Mouse (Mus musculus) gastrocnemius, postnatal 25 days (tissue): ENCODE measurements around the gene Wipf2. TPM values are rescaled to one million over a fixed set of nuclear protein-coding genes. Genes with fewer than 3 reads are reported as not detected.
A peak's percentile ranks its signal among the peaks of the same experiment; 100 is the strongest.

ENCODE experiments used
- DNase-seq: peaks from one replicate; pipeline ENCODE4 v3.0.0; 2022
- total RNA-seq, 2 experiments: library from RNA; stranded (reverse); gene quantifications; 1 replicate in 1 of 2; 2 replicates in 1 of 2; pipeline ENCODE4 v1.2.3; 2021

Gene Wipf2
- total RNA-seq, 2 experiments from 2014 or later = 4.1 to 4.9 TPM

- peak; percentile 26 for DNase-seq
Measured at GRCm38 (mm10) chr11:98943741-98944461, 80.5 kb downstream of the Wipf2 start.

- no peak for DNase-seq
Measured at GRCm38 (mm10) chr11:98944897-98945604, 81.6 kb downstream of the Wipf2 start.

GRCm38 (mm10) chr11:98945605-98945977 lies 82.2 kb downstream of the Wipf2 start:
- no peak for DNase-seq

GRCm38 (mm10) chr11:98947969-98948569 lies 84.6 kb downstream of the Wipf2 start:
- no peak for DNase-seq

- DNase-seq = no peak
Measured at GRCm38 (mm10) chr11:98949242-98949957, 86.0 kb downstream of the Wipf2 start.

- peak; percentile 73 for DNase-seq
Measured at GRCm38 (mm10) chr11:98949958-98950460, 86.6 kb downstream of the Wipf2 start.

- DNase-seq = no peak
Measured at GRCm38 (mm10) chr11:98950484-98950883, 87.0 kb downstream of the Wipf2 start.

GRCm38 (mm10) chr11:98951026-98951906 lies 87.8 kb downstream of the Wipf2 start:
- DNase-seq = peak; percentile 95

GRCm38 (mm10) chr11:98952111-98952510 lies 88.7 kb downstream of the Wipf2 start:
- DNase-seq = no peak

GRCm38 (mm10) chr11:98952736-98953135 lies 89.3 kb downstream of the Wipf2 start:
- no peak for DNase-seq

- no peak for DNase-seq
Measured at GRCm38 (mm10) chr11:98953361-98953760, 89.9 kb downstream of the Wipf2 start.

GRCm38 (mm10) chr11:98953835-98954320 lies 90.4 kb downstream of the Wipf2 start:
- DNase-seq = no peak

GRCm38 (mm10) chr11:98954373-98954772 lies 90.9 kb downstream of the Wipf2 start:
- DNase-seq = no peak

Other genes with a start within 250 kb of the Wipf2 start
- gene Gm12355, start 238.0 kb upstream of the Wipf2 start, total RNA-seq = 1 to 10 TPM; 3.1 to 6.4 TPM
- 1 to 10 TPM; 1.3 to 2.4 TPM for gene Gsdma3, start 237.3 kb upstream of the Wipf2 start, total RNA-seq
- gene Gsdma2, start 216.9 kb upstream of the Wipf2 start, total RNA-seq = not detected
- gene Gsdma, start 199.3 kb upstream of the Wipf2 start, total RNA-seq = under 1 TPM; 0.23 to 0.24 TPM
- gene Psmd3, start 181.1 kb upstream of the Wipf2 start, total RNA-seq = 10 to 100 TPM; 86.2 to 91.5 TPM
- gene Csf3, start 162.4 kb upstream of the Wipf2 start, total RNA-seq = not detected
- 10 to 100 TPM; 42.7 to 46.9 TPM for gene Med24, start 134.2 kb upstream of the Wipf2 start, total RNA-seq
- gene Thra, start 123.0 kb upstream of the Wipf2 start, total RNA-seq = 10 to 100 TPM; 75.4 to 89.1 TPM
- 100 to 1,000 TPM in 1 of 2 experiments, 10 to 100 TPM in 1; 98.0 to 119 TPM for gene Nr1d1, start 88.3 kb upstream of the Wipf2 start, total RNA-seq
- 10 to 100 TPM; 51.3 to 63.6 TPM for gene Msl1, start 68.1 kb upstream of the Wipf2 start, total RNA-seq
- gene Casc3, start 58.7 kb upstream of the Wipf2 start, total RNA-seq = 10 to 100 TPM; 13.9 to 15.0 TPM
- under 1 TPM; 0.23 to 0.40 TPM for gene Rapgefl1, start 26.9 kb upstream of the Wipf2 start, total RNA-seq
- under 1 TPM; 0.13 to 0.56 TPM for gene Cdc6, start 44.2 kb downstream of the Wipf2 start, total RNA-seq
- gene Rara, start 64.2 kb downstream of the Wipf2 start, total RNA-seq = 10 to 100 TPM in 1 of 2 experiments, 1 to 10 TPM in 1; 9.4 to 12.8 TPM
- gene Gjd3, start 119.4 kb downstream of the Wipf2 start, total RNA-seq = not detected
- gene Top2a, start 160.6 kb downstream of the Wipf2 start, total RNA-seq = 1 to 10 TPM; 2.3 to 3.8 TPM
- gene Igfbp4, start 177.6 kb downstream of the Wipf2 start, total RNA-seq = 10 to 100 TPM; 38.6 to 49.1 TPM
- gene Tns4, start 225.7 kb downstream of the Wipf2 start, total RNA-seq = under 1 TPM in 1 of 2 experiments, not detected in 1; 0.05 TPM